Mouse (Mus musculus) liver, adult (tissue): ENCODE data around the gene Dhrs1.

Experiments used
- GATA4 ChIP-seq: IDR thresholded peaks from 2 replicates; pipeline ENCODE4 v1.6.1; 2014; ENCODE audit warnings: mild to moderate bottlenecking, low read length; ENCODE audit not compliant: insufficient replicate concordance

The Dhrs1 gene

DNA sequence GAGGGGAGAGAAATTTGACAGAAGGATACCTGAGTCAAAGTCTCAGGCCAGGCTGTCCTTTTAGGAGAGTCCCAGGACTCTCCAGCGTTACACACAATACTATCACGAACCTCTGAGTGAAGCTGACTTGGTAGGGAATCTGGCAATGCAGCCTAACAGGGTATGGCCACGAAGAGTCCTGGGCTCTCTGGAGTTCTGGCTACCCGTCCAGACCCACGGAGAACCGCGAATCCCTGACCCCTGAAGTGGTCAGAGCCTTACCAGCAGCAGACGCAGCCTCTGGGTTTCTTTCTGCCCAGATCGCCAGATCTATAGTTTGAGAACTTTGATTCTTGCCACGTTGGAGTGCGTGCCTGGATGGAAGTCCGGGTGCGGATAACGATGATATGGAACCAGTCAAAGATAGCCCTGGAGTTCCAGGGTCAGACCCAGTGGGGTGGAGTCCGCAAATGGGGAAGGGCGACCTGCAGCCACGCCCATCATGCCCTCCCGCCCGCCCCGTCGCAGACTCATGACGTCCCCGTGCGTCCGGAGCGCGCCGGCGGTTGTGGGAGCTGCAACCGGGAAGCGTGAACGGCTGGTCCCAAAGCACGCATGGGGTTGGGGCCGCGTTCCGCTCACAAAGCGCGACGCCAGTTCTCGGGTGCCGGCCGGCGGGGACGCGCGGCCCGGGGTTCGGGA is at the start of gene Dhrs1, which contains the start of gene Nop9:
Dhrs1 (minus strand) TSS at position 511 of the 681 bp plus-strand sequence.
Nop9 (plus strand) TSS at position 514 of the 681 bp plus-strand sequence.
- TF ChIP-seq GATA4, result peak; percentile 73; the same call in 1 of the 2 replicates

DNA sequence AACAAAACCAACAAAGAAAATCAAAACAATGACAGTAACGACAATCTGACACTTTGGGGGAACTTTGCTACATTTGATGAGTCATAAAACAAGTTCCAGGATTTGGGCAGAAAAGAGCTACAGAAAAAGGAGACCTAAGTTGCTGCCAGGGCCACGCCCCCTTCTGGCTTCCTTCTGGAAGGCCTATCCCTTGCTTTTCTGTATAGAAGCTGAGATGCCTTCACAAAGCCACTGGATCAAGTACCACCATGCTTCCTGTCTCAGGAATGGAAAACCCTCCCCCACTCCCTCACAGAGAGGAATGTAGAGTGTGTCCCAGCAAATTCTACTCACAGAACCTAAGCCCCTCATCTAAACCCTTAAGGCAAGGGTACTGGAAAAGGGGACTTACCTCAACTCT is 48.5 kb upstream of the Dhrs1 start:
- TF ChIP-seq GATA4, result no peak

DNA sequence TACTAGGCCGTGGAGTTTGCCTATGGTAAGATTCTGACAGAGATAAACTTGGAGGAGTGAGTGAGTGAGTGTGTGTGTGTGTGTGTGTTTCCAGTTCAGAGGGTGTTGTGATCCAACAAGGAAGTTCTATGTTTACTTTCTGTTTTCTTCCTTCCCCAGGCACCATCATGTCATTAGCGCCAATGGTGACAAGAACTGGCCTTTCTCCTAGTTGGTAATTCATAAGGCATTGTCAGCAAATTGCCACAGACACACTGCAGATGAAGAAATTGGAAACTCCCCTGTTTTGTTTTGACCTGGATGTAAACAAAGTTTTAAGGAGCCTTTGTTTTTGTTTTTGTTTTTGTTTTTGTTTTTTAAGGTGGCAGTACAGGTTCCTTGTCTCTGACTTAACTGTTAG is 48.0 kb upstream of the Dhrs1 start:
- no peak for TF ChIP-seq GATA4

DNA sequence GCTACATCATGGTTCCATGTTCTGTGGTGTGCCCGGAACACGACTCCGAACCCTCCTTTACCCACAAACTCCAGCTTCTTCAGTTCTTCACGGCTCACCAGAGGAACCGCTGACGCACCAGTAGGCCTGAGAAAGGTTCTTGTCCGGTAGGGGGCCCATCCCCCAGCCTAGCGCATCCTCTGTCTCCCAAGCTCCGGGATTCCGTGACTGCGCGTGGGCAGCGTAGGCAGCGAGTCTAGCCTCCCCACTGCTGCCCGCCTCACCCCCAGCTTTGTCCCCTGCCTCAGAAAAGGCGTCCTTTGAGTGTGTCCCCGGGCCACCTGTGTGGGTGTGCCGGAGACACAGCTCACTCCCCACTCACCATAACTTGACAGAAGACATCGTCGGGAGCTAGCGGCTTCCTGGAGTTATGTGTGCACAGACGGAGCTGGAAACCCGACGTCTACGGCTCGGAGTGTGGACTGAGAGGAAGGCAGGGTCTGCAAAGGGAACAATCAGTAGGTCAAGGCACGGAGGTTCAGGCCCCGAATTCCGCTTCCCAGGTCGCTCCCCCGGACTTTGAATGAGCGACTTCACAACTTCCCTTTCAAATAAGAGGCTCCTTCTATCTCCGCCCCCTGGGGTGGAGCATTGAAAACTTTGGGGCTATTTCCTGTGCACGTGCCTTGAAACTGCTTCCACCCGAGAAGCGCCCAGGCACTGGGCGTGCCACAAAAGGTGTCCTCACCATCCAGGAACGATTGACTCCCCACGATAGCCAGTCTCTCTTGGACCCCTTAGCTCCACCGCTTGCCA is 43.0 kb upstream of the Dhrs1 start, which contains the start of gene Ripk3:
Ripk3 (minus strand) TSS at position 610 of the 795 bp plus-strand sequence.
- TF ChIP-seq GATA4, result no peak

DNA sequence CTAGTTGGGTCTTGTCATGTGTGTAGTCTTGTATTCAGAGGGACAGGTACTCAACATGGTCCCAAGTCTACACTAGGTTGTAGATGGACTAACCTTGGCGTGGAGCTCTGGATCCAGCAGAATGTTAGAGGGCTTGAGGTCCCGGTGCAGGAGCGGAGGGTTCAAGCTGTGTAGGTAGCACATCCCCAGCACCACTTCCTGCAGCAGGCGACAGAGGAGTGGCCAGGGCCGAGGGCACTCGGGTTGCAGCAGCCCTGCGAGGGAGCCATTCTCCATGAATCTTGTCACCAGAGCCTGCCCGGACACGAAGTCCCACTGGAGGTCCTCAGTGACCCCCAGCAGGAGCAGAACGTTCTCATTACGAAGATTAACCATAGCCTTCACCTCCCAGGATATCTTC is 42.2 kb upstream of the Dhrs1 start:
- TF ChIP-seq GATA4, result no peak

DNA sequence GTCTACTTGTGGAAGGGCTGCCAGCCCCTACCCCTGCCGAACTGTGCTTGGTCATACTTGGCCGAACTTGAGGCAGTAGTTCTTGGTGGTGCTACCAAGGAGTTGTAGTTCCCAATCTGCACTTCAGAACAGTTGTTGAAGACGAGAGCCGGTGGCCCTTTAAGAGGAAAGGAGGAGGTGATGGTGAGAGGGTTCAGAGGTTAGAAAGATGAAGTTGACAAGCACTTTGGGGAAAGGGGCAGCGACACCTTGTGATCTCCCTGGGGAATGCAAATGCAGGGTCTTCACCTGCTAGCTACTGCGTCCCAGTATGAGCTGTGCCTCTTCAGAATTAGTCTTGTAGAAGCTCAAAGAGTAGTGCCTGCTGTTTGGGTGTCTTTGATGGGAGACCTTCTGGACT is 39.7 kb upstream of the Dhrs1 start:
- no peak for TF ChIP-seq GATA4

DNA sequence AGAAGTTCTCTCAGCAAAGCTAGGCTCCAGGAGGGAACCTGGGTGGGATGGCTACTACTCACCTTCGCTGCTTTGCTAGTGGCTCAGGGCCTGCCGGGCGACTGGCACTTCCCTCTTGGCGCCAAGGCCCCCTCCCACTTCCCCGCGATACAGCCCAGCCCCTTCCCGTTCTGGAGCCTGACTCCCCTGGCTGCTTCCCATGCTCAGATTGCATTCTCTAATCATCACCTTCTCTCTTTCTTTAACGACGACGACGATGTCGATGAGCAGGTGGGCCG is 38.4 kb upstream of the Dhrs1 start, which contains the start of gene Adcy4:
Adcy4 (minus strand) TSS at position 138 of the 278 bp plus-strand sequence.
- no peak for TF ChIP-seq GATA4

DNA sequence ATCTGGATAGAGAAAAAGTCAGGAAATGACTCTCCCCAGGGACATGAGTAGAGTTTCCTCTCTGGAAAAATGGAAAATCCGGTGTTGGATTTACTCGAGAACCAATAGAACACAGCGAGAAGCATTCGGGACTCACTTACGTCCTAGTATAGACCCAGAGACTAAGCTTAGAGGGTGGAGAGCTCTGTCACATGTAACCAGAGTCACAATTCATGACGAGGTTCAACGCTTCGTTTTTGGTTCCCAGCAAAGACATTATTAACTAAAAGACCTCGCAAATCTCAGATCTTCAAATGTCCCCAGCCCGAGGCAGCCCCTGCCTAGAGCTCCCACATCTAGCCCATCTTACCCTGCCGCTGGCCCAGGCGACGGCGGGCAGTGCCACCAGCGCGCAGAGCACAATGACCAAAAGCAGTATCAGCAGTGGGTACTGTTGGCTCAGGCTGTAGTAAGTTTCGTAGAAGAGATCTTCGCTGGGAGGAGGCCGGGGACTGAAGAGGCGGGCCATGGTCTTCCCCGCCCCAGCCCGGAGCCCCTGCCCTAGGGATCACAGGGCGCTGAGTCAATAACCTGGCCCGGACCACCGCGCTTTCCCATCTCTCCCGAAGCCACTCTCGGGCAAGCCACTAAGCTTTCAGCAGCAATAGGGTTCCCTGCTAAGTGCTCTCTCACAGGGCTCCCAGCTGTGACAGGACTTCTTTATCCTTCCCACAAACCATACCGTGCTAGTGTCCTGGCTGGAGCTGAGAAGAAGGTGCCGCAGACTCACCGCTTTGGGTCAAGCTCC is 37.9 kb upstream of the Dhrs1 start:
- no peak for TF ChIP-seq GATA4

DNA sequence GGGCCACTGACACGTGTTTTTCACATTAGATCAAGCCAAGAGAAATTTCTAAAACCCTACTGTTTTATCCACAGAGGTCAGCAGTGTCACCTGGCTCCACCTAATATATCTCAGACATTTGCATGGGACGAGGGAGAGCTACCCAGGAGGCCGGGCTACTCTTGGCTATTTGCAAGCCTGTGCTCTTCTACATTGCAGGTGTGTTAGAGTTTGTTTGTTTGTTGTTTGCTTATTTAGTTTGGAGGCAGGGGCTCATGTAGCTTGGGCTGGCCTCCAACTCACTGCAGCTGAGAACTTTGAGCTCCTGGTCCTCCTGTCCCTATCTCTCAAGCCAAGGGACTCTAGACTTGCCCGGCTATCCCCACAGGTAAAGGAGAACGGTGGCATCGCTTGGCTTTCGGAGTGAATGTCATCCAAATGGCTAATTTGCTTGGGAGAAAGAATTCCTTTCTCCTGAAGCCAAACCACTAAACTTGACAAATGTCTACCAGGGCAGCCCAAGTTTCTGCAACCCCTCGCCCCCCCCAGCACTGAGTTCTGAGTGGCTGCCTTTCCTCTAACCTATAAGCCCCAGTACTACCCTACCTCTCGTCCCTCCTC is 37.0 kb upstream of the Dhrs1 start:
- no peak for TF ChIP-seq GATA4

DNA sequence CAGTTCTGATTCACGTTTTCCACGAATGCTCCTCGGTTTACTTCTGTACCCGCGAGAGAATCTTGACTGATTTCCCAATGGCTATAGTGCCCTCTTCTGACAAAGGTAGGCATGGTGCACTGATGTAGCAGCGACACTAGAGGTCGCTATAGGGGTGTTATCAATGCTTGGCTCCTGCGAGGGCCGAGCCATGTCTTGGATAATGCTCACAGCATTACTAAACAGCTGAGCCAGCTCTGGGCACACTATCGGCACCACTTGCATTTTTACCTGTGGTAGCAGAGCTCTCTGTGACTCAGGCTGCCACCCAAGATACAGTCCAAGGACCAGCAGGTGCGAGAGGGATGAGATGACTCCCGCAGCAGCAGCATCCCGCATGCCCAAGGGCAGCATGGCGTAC is 35.8 kb upstream of the Dhrs1 start:
- TF ChIP-seq GATA4, result peak; percentile 80; the same call in 1 of the 2 replicates

DNA sequence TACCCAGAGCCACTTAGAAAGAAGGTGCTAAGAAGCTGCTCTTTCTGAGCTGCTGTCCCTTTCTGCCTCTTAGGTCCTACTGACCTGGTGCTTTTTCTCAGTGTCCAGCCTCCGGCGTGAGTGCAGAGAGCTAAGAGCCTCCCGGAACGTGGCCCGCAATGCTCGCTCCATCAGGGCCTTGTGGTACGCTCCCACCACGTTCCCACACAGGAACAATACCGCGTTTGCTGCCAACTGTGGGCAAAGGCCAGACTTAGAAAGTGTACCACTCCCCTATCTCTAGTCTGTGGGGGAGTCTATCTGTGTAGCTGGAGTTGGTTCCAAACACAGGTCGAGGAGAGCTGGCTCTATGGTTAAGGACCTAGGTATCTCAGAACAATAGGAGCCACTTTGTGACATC is 35.2 kb upstream of the Dhrs1 start:
- TF ChIP-seq GATA4, result no peak

DNA sequence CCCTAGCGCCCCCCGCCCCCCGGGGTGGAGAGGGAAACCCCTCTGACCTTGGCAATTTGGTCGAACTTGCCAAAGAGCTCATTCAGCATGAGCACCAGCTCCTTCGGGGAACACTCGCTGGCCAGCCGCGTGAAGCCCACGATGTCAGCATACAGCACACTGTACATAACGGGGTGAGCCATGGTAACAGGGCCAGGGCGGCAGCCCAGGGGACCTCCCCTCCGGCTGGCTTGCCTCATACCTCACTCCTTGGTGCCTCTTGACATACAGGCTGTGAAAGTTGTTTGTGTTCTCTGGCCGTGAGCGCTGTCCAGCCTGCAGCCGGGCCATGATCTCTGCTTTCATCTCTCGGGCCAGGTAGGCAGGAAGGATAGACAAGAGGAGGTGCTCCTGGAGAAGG is 34.2 kb upstream of the Dhrs1 start:
- no peak for TF ChIP-seq GATA4

DNA sequence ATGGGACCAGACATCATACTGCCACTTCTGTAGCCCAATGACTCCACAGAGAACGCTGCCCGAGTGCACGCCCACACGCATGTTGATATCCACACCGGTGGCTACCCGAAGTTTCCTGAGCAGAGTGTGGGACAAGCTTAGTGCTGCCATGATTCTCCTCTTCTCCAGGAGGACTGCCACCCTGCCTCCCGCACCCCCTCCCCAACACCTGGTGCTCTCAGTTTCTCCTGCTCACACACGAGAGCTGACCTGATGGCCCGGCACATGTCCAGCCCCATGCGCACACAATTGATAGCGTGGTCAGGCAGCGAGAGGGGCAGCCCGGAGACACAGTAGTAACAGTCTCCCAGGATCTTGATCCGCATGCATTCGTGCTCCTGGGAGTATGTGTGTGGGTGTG is 33.2 kb upstream of the Dhrs1 start:
- no peak for TF ChIP-seq GATA4

DNA sequence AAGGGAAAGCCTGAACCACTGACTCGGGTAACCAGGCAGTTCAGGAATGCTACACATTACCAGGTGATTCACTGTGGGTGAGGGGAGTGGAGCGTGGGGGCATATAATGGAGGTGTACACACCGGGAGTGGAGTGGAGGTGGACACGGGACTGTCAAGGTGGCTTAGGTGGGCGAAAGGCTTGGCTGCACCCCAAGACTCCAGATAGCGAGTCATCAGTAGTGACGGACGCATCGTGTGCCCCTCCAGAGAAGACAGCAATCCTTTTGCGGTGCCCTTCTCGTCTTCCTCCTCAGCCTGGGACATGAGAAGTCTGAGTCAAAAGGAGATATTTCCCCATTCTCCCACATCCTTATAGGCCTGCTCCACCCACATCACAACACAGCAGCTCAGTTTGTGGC is 32.3 kb upstream of the Dhrs1 start:
- no peak for TF ChIP-seq GATA4

DNA sequence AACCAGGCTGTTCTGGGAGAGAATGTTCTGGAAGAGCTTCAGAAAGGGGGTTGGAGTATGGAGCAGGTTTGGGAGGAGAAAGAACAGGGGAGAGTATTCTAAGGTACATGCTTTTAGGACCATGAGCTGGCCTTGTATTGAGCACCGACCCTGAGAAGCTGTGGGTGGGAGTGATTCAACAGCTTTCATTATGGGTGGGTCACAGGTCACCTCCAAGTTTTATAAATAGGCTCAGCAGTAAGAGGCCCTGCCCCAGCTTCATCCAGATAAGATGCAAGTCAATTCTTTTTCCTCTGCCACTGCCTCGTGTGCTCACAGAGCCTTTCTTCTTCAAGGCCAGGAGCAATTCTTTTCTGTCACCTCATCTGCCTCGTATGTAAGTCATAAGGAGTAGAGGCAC is 31.7 kb upstream of the Dhrs1 start:
- no peak for TF ChIP-seq GATA4
